Mouse (Mus musculus) gastrocnemius, adult 8-10 months (tissue): ENCODE data around the gene Prex1. TPM values are rescaled to one million over a fixed set of nuclear protein-coding genes. Genes with fewer than 3 reads are reported as not detected.
A peak's percentile ranks its signal among the peaks of the same experiment; 100 is the strongest.
"Not testable (repeated sequence)": the region's sequence is repeated elsewhere in the genome, so short reads cannot be mapped to it uniquely, and the experiment has no call there.

ENCODE experiments used
- DNase-seq, 2 experiments: peaks; one replicate each; pipeline ENCODE4 v3.0.0; 2022; ENCODE audit warnings: low spot score in 2 of 2
- total RNA-seq, 4 experiments: library from RNA; stranded (reverse); gene quantifications; 2 replicates each; pipeline ENCODE4 v1.2.4; 2022

Prex1 gene
- total RNA-seq = 1 to 10 TPM; 3.2 to 3.8 (median 3.4) TPM

DNA sequence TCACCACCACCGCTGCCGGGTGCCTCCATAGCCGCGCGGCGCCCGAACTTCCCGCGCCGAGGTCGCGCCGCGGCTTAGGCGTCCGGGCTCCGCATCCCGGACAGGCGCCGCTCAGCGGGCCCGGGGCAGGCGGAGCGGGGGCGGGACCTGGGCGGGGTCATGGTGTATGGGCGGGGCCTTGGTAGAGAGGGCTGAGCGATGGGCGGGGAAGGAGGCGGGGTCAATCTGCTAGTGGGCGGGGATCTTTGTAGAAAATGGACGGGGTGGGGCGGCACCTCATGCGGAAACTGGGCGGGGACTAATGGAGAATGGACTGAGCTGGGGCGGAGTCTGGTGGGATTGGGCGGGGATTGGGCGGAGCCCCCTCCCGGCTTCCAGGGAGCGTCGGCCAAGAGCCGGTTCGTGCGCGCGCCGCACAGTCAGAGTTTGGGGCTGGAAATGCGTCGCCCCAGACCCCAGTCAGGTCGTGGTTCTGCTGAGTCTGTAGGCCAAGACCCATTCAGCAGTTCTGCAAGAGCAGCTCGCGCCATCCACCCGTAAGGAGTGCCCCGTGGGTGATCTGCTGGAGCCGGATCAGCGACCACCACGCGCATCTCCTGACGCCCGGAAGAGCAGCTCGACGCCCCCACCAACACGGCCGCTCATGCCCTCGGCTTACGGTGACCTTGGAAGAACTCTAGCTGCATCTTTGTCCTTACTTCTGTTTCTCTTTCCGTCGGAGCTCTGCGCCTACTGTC is at the start of gene Prex1:
Gene Prex1, minus strand, starts transcription at position 143 of the 737 bp plus-strand sequence.
- DNase-seq = peak; percentile 96 to 97

DNA sequence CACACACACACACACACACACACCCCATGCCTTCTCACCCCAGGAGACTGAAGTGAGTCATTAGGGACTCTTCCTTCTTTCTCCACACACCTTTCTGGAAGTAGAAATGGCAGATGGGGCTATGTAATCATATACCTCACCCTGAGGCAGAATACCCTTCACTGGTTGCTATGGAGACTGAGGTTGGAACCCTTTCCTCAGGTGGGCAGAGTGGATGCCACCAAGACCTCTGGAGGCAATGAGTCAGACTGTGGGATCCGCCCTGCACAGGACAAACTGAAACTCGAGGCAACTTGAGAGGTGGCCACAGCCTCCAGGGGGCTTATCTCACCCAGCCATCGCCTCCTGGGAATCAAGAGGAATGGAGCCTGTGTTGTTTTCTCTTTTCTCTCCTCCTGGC is 44.3 kb upstream of the Prex1 start:
- no peak for DNase-seq

DNA sequence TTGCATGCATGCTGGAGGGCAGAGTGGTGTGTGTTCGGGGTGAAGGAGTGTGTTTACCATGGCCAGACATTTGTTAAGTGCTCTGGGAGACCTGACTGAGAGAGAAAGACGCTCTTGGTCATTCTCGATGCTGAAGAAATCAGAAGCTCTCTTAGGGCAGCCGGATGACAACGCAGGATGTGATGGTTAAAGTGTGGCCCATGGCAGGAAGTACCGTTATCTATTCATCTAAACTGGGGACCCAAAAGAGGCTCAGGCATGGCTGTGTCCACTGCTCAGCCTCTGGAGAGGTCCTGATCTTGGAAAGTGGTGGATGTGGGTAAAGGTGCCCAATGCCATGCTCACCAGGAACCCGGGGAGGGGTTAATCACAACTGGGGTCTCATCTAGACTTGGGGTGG is 41.1 kb upstream of the Prex1 start:
- DNase-seq = no peak

DNA sequence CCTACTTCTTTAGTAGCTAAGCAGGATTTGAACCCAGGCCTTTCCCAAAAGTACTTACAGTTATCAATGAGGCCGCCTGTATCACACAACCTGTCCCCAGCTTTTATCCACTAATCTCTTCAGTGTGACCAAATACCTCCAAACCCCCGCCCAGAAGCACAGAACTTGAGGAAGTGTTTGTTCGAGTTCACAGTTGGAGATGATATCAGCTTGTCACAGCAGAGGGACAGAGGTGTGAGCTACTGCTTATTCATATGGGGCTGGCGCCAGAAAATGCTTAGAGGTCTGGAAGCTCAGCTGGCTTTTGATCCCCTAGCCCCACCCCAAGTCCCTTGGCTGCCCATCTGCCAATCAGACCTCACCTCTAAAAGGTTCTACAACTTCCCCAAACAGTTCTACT is 40.6 kb upstream of the Prex1 start:
- no peak for DNase-seq

DNA sequence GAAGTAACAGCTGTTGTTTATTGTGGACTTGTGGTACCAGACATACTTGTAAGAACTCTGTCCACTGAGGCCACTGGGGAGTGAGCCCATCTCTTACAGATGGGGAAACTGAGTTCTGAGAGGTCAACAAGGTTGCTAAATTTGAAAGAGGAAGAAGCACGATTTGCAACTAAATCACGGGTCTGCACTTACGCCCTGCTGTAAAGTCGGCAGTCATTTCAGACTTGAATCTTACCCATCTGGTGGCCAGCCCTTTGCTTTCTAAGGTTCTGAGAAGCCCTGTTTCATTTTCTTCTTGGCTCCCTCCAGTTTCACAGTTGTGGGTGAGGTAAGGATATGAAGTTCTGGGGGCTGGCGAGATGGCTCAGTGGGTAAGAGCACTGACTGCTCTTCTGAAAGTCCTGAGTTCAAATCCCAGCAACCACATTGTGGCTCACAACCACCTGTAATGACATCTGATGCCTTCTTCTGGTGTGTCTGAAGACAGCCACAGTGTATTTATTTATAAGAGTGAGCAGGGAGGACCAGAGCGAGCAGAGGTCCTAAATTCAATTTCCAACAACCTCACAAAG is 37.1 kb upstream of the Prex1 start:
- DNase-seq = no peak

DNA sequence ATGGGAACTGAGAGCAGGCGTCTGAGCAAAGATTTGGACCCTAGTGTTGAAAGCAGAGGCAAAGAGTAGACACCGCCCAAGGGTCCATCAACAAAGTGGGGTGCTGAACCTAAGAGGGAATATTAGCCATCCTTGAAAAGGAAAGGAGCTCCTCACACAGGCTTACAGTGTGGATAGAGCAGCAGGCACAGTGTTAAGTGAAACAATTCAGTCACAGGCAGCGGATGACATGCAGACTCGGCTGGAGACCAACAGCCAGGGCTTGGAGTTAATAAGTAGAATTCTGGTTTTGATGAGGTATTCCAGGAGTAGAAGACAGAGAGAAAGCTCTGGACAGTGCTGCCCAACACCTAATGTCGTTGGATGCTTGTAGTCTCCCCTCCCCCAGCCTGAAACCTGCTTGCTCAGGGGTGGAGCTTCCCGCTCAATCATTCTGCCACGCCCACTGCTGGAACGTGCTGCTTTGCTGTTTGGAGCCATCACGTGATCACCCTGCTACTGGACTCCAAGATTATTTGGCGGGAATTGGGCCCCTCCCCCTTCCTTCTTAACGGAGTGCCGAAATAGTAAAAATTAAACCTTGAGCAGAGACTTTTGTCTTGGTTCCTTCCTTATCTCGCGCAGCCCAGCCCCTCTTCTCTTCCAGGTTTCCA is 32.8 kb upstream of the Prex1 start:
- DNase-seq = not testable (repeated sequence)

DNA sequence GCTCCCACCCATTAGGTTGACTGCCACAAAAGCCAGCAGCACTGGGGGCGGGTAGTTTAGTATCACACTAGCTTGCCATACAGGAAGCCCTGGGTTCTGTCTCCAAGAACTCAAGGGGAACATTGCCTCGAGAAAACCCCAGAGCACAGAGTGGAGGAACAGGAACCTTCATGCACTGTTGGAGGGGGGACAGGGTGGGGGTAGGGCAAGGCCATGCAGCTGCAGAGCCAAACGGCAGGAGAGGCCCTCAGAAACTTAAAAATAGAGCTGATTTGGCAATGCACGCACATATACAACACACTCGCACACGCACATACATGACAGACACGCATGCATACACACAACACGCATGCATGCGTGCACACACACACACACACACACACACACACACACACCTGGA is 32.2 kb upstream of the Prex1 start:
- no peak for DNase-seq

DNA sequence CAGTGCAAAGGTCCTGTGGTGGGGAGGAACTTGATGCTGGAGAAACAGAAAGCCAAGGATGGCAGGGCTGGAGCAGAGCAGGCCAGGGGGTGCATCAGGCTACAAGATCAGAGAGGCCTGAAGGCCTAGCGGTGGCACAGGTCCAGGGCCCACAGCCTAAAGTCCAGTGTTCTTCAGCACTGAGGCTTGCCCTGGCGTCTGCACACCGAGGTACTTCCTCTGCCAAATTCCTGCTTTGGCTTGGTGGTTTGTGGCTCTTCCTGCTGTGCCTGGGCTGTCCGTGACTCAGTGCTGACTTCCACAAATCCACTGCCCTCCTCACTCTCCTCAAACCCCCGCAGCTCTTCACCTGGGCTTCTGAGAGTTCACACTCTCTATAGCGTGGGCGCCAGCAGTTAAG is 30.8 kb upstream of the Prex1 start:
- no peak for DNase-seq

DNA sequence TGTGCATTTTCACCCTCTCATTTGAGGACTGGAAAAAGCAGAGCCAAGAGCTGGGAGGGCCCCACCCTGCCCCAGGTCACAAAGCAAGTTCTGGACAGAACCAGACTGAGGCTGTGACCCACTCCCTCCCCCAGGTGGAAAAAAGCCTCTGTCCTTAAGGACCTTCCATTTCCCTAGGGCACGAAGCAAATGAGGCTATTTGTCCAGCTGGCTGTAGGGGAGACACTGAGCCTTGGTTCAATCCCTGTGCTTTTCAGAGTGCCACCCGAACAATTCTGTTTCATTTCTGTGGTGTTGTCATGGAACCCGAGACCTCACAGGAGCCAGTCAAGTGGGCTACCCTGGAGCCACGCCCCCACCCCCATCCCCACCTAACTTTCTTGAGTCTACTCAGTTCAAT is 29.9 kb upstream of the Prex1 start:
- DNase-seq = no peak

DNA sequence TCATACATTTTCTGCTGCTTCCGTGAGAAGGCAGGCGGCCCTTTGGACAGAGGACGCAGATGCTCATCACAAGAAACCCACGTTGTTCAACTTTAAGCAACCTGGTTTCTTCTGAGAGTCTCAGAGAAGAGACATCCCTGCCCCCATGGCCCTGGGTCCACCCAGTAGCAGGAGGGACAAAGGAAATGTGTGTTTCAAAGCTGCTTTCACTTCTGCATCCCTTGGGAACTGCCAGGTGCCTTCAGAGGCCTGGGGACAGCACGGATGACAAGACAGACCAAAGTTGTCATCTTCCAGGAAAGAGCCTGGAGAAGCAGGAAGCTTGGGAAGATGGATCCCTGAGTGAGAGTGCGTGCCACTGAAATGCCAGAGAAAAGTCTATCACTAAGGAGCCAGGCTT is 27.8 kb upstream of the Prex1 start:
- DNase-seq = no peak

DNA sequence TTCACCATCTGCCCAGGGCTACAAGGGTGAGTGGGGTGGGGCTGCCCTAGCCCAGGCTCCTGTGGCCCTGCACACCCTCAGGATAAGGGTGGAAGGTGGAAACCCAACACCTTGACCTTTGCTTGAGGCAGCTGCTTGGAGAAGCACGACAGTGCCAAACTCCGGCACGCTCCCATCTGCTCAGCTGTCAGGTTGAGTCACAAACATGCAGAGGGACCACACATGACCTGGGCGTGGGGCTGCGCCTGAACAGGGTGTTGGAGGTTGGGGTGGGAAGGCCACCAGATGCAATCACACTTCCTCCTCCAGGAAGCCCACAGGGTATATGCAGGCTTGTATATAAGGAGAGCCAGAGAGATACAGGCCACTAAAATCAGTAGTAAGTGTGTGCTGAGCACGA is 26.8 kb upstream of the Prex1 start:
- DNase-seq = peak; percentile 54 to 73

DNA sequence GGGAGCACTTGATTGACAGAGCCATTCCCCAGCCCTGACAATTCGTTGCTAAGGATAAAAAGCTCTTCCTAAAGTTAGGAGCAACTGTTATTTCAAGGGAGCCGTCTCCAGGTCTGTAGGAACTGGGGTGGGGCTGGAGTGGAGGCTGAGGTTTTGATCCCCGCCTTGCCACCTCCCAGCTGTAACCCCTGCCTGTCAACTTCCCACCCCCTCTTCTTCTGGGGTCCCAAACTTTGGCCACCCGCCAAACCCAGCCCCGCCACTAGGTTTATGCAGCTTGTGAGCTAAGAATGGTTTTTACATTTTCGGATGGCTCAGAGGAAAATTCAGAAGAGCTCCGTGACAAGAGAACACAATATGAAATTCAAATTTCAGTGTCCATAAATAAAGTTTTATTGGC is 23.7 kb upstream of the Prex1 start:
- no peak for DNase-seq

DNA sequence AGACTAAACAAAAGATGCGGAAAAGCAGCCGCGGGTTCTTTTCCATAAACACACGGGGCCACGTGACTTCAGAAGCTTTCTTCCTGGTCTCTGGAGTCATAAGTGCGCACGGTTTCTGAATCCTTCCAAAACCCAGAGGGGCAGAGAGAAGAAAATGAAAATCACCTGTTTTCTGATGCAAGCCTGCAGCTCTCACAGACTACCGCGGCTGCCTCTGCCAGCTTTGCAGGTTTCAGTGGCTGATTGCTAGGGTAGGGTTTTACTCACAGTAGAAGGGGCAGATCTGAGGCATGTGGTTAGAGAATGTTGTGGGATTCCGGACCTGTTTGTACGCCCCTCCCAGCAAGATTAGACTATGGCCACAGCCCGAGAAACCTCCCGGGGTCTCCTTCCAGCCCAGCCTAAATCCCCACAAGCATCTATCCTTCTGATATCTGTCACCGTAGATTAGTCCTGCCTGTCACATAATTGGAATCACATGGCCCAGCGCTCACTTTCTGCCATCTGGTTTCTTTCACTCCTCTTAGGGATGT is 21.9 kb upstream of the Prex1 start:
- no peak for DNase-seq

DNA sequence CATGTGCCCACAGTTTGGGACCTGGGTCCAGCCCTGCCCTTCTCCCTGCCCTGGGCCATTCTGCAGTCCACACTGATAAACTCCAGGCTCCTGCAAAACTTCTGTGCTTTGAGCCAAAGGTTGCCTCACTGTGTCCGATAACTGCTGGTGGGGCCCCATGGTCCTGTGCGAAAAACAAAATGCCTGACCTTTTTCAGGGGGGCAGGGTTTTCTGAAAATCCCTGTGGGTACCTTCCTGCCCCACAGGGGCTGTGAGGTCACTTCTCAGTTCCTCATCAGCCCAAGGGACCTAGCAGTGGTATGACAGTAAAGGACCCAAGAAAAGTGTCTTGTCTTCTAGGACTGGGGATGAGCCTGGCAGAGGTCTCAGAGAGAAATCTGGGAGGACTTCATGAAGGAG is 19.2 kb upstream of the Prex1 start:
- DNase-seq = no peak

DNA sequence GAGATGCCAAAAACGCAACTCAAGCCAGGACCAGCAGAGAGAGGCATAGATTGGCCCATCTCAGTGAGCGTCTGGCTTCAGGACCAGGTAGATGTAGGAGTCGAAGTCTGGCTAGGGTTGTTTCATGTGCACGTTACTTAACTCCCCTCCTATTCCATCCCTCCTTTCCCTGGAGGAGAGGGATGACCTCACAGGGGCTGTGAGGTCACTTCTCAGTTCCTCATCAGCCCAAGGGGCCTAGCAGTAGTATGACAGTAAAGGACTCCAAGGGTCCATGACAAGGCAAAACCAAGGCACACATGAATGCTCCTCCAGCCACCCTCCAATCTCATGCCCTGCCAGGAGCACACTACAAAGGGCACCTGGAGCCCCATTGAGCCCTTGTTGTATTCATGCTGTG is 18.5 kb upstream of the Prex1 start:
- no peak for DNase-seq

DNA sequence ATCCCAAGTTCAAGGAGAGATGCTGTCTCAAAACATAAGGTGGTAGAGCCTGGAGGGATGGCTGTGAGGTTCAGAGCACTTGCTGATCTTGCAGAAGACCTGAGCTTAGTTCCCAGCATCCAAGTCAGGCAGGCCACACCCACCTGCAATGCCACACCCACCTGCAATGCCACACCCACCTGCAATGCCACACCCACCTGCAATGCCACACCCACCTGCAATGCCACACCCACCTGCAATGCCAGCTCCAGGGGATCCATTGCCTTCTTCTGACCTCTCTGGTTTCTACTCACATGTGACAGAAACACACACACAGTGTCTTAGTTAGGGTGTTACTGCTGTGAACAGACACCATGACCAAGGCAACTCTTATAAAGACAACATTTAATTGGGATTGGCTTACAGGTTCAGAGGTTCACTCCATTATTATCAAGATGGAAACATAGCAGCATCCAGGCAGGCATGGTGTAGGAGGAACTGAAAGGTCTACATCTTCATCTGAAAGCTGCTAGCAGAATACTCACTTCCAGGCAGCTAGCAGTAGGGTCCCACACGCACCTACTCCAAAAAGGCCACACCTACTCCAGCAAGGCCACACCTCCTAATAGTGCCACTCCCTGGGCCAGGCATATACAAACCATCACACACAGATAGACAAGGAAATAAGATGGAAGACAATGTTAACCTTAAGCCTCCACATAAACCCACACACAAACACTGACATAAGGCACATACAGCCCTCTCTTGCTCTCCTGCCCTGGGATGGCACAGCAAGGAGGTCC is 17.7 kb upstream of the Prex1 start:
- DNase-seq = not testable (repeated sequence)

DNA sequence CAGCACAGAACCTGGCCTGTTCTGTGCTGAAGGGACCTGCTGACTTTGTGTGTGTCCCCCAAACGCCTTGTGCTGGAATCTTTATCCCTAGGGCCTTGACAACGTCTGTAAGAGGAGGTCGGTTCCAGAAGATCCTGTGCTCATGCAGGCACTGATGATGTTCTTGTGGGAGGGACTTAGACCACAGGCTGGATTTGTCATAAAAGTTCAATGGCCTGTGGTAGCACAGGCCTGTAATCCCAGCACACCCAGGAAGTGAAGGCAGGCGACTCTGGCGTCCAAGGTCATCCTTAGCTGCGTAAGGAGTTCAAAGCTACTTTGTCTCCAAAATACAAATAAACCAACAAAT is 16.9 kb upstream of the Prex1 start:
- no peak for DNase-seq

DNA sequence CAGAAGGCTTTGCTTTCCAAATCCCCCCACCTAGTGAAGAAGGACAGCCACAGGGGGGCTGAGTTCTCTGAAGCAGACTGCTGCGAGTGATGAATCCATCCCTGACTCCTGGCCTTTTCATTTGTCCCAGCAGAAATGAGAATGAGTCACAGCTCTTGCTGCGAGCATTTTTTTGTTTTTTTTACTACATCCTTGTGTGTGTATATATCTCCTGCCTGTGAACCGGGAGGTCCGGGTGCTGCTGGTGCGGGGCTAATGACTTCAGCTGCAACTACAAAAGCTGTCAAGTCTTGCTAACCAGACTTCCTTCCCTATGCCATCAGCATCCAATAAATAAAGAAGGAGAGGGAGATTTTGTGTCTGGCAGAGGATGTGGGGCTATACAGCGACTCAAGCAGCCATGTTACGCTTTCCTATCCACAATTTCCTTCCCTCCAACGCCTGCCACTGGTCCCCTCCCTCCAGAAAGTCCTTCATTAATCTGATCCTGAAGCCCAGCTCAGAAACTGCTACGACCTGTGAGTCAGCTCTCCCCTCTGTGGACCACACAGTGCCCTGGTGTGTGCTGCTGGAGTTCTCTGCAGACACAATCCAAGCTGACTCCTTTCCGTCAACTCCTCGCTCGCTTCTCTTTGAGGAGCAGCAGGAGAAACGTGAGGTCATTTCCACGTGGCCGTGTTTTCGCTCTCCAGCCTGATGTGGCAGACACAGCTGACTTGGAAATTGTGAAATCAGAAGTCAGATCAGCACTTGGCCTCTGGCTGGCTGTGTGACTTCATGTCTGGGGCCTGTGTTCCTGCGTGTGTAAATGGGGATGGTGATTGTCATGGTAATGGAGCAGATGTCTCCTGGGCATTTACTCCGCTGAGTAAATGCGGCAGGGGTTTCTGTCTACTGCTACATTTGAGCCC is 16.3 kb upstream of the Prex1 start:
- peak; percentile 59 to 66 for DNase-seq

DNA sequence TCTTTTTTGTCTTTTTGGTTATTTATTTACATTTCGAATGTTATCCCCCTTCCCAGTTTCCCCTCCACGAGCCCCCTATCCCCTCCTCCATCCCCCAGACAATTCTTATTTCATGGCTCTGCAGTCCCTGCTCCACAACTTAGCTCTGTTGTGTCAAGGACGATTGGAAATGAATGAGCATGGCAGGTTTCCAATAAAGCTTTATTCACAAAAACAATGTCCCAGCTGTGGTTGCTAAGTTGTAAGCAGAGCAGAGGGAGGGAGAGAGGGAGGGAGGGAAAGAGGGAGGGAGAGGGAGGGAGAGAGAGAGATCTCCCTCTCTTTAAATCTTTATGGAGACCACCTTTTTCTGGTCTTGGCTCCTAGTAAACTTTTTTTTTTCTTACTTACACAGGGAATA is 15.4 kb upstream of the Prex1 start:
- no peak for DNase-seq

DNA sequence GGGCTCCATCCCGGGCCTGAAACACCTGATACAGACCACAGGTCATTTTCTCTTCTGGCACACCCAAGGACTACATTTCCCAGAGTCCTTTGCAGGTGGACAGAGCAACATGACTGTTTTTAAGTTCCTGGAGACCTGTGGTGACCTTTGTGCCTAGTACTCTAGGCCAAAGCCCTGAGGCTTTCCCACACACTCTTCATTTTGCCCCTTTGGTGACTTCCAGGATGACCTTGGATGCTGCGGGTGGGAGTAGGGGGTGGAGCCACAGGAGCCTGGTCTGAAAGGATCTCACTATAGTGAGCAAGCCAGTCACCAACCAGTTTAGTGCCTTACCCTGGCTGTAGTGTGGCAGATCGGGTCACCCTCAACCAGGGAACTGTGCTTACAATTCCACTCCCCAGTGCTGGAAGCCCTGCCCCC is 14.6 kb upstream of the Prex1 start:
- DNase-seq = no peak

DNA sequence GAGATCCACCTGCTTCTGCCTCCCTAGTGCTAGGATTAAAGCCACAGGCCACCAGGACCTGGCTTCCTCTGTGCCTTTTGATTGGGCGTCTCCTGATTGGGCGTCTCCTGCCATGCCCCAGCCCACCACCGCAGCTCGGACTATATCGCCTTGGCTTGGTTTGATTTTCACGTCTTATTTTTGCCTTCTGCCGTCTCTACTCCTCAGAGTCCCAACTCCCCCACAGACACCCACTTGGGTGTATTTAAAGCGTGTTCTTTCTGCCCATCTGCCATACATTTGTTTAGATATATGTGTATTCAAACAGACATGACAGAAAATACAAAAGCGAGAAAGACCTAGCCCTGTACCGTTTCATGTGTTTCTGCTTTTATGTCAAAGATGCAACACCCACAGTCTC is 14.2 kb upstream of the Prex1 start:
- no peak for DNase-seq
